Mouse (Mus musculus): Measurements from ENCODE around the gene Dazap1.

DNA sequence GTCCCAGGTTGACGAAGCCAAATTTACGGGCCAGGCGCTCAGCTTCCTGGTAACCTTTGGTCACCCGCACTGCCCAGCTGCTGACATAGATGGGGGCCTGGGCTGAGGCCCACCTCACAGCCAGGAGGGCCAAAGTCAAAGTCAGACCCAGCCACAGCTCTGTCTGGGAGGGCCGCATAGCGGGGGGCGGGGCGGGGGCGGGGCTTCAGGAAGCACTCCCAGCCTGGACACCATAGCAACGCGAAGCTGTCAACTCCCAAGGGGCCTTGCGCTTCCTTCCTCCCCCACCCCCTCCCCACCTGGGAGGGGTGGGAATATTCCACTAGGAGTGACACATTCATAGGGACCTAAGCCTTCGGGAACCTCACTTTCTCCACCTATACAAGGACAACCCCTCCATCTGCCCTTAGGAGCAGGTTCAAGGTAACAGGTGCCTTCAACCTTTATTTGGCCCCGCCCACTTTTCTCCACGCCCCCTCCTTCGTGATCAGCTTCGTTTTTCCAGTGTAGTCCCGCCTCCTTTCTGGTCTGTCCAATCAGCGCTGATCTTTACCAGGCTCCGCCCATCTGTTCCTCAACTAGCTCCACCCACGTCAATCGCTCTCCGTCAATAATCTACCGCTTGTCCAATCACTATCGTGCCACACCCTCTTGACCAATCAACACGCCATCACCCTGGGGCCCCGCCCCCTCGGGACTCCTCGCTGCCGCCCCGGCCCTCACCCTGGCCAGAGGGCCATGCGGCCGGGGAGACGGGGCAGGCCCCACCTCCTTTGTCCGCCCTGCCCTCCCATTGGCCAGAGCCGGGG, 68.2 kb downstream of the Dazap1 start, which contains the start of the genes Pcsk4 and Reep6:
- TF ChIP-seq CTCF (IDR thresholded peaks at IDR 0.05), result no peak
- no peak for TF ChIP-seq EP300 (IDR thresholded peaks at IDR 0.05; ENCODE audit: insufficient read depth, low read depth, low read length)
- no peak for TF ChIP-seq POLR2A (IDR thresholded peaks at IDR 0.05; ENCODE audit: insufficient read depth, low read depth, low read length)
